Mouse (Mus musculus) gastrocnemius, postnatal 36 days (tissue): ENCODE measurements at regions not wholly inside any gene's neighbourhood (a gene's known extent, or its start where the extent isn't known, plus 50 kb on each side); places are given as distances from the start of the nearest gene placed in this dataset.

Experiments
- DNase-seq, 2 experiments: peaks; one replicate each; pipeline ENCODE4 v3.0.0; 2022
- intact Hi-C: fragments of 180-260 bp; cut with DNase I; formaldehyde crosslinking; loops from one replicate; pipeline ENCODE4 v1.15.1; 2025

DNA sequence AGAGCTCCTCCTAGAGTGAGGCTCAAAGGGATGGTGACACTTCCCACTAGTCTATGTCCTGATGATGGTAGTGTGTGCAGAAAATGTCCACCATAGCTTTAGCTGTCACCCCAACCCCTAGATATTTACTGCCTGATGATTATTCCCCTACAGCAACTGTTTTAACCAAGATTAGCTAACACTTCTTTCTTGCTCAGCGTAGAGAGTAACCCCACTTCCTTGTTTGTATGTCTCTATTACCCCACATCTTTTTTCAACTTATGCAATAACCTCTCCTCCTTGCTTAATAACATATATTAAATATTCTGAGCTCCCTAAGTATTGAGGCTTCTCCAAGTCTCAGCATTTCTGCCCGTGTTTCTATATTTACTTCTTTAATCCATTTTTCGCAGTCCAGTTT is 404.2 kb upstream of the Cntn3 start:
- DNase-seq = no peak
- intact Hi-C loops = no loop called here

DNA sequence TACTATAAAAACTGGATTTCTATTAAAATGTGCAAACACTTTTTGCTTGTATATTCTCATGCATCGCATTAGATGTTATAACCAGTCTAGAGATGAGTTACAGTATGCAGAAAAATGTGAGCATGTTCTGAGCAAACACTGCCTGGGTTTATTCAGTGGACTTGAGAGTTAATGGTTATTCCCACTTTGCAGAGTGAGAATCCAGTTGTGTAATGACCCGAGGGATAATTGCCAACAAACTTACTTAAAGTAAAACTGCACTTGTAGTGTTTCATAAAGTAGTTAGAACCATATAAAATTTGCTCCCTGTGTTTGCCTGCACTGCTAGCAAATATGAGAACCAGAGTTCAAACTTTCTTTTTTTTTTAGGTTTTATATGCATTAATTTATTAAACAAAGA is 450.4 kb upstream of the Cntn3 start:
- intact Hi-C loops = no loop called here
- DNase-seq = no peak

DNA sequence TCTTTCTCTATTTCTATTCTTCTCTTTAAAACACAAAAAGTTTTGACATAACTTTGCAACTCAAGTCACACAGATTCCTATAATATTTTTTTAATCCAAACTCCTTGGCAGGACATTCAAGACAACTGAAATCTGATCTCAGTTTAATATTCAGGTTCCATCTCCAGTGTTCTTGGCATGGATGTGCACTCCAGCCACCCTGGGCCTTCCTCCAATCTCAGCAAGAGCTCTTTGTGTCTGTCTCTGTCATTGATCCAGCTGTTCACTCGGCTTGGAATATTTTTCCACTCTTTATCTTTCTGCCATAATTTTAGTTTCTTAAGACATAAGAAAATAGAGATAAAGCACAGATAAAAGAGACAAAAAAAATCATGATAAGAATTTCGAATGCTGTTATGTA is 451.1 kb upstream of the Cntn3 start:
- peak in 1 of 2 experiments; percentile 28 for DNase-seq
- intact Hi-C loops = no loop called here

DNA sequence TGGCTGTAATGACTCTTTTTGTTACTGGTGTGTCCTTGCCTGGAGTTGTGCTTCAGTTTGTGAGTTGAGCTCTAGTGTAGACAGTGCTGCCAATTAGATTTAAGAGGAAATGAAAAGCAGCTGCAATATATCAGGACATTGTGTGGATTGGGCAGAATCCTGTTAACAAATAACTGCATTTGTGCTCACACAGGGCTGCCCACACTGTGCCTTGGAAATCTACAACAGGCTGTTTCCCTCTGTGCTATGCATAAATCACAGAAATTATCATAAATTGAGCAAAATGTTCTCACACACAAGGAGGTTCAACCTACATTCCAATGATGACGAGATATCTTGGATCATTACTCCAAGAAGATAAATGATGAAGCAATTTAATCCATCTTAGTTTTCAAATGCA is 455.2 kb upstream of the Cntn3 start:
- intact Hi-C loops = no loop called here
- no peak for DNase-seq

DNA sequence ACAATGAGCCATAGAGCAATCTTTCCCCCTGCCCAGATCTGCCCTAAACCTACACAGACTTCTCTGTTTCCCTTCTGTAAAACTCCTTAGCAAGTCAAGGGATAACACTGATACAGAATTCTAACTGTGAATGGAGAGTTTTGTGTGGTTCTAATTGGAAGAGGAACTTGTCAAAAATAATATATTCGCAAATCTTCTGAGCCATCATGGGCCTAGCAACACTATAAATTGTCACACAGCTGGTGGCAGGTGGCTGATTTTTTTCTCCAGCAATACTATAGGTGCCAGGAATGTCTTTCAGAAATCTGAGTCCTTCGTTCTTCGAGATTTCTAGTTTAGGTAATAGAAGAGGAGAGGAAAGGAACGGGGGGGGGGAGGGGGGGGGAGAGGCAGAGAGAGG is 460.5 kb upstream of the Cntn3 start:
- intact Hi-C loops = no loop called here
- no peak for DNase-seq

DNA sequence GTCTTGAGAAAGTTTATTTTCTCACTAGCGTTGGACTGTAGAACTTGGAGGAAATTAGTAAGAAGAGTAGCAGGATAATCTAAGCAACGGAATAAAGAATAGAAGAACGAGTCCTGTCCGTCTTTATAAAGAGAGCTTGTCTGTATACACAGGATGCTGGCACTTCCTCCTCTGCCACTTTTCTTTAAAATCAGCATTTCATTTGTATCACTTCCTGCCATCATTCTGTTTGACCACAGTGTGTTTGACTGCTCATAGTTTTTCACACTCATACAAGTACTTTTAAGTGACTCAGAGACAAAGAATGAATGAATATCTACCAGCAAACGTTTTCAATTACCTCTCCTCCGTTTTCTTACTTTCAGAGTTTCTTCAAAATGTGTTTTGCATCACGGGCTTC is 461.0 kb upstream of the Cntn3 start:
- no peak for DNase-seq
- intact Hi-C loops = no loop called here

DNA sequence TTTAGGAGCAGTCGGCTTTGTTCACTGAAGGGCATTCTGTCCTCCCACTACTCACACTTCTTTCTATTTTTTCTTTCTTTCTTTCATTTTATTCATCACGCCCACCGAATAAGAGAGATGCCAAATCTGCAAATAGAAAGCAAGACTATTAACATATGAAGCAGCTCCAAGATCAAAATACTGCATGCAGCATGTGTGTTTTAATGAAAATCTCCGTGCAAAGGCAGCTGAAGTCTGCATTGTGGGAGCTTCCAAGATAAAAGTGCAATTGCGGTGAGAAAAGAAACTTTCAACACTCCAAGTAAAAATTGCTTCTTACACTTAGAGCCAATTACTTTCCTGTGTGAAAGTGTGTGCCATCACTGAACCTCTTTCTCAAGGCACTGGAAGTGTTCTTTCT is 449.8 kb upstream of the Chl1 start:
- DNase-seq = no peak
- intact Hi-C loops = no loop called here

DNA sequence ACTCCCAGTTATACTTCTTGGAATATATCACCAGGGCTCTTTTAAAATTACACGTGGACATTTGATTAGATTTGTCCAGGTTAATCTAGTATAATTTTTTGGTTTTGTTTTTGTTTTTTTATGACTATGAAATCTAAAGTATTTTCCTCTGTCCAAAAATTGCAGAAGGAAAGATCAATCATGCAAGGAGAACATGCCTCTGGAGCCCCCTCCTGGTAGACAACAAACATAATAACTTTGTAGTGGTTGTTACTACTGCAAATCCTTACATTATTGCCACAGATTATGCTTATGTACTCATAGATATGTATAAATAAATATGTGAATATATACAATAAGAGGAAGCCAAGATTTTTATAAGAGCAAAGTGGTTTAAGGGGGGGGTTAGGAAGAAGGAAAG is 404.2 kb upstream of the Chl1 start:
- DNase-seq = no peak
- intact Hi-C loops = no loop called here

DNA sequence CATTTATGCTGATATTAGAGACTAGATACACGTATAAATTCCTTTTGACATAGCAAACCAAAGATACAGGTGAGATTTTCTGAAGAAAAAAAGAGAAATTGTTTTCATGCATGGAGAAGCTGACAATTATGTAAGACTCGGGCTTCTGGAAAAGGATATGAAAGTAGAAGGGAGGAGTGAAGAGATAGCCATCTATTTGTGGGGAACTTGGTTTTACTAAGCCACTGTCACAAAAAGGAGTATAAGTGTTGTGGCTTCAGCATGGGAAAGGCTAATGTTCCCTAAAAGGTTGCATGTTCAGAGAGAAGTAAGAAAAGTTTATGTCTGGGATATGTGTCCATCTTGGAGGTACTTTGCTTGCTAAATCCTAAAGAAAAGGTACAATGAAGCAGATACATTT is 390.8 kb upstream of the Chl1 start:
- intact Hi-C loops = no loop called here
- DNase-seq = no peak

DNA sequence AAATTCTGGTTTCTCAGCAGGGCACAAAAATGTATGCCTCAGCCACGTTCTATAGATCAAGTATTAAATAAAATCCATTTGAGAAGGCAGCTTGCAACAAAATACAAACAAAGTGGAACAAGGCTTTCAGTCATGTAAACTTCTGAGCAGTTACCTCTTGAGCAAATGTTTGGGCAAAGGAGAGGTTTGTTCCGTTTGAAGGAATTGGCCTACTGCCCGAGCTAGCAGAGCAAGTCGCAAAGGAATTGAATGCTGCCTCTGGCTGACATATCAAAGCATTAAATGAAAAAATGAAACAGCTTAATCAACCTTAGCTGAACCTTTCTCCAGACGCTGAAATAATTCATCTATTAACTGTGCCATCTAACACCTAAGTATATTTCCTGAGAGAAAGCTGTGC is 369.5 kb upstream of the Chl1 start:
- no peak for DNase-seq
- intact Hi-C loops = no loop called here

DNA sequence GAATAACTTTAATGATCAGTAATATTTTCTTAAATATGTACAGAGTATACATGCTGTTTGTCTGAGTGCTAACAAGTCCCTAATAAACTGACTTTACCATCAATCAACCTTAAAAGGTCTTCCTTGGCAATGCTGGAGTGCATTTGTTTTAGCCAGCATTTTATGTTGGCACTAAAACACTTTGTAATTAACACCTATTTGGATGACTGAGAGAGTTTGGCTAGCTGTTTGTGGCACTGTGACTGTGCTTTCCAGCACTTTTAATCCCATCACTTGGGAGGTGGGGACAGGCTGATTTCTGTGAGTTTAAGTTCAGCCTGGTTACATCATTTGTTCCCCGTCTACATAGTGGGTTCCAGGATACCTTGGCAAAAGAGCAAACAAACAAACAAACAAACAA is 332.5 kb upstream of the Chl1 start:
- intact Hi-C loops = no loop called here
- no peak for DNase-seq

DNA sequence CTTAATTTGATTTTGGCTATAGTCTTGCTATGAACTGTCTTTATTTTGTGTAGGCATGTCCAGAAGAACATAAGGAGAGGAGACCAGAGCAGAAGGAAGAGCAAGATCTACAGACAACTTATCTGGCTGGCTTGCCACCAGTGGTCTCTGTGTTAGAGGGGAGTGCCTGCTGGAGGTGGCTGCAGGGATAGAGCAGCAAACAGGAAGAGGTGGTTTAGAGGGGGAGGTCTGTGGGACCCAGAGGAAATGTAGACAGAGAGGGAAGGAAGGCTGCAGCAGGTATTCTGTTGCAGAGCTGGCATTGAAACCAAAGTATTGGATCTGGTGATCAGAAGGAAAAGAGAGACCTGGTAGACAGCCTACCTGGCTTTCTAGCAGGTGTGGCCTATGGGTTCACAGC is 327.0 kb upstream of the Chl1 start:
- intact Hi-C loops = no loop called here
- no peak for DNase-seq

DNA sequence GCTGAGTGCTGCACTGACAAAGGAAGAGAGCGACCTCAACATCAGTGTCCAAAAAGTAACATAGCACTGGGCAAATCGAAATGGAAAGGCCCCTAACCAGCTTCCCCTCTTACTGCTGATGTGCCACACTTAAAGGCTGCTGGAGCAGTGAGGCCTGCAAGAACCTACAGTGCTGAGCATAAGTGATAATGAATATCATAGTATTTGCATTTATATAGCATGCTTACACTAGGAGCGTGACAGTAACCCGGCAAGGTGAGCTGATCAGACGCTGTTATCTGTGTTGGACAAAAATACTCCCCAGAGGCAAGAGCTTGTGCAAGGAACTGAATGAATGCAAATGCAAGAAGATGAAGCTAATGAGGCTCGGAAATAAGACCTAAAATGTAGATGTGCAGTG is 313.5 kb upstream of the Chl1 start:
- DNase-seq = no peak
- intact Hi-C loops = no loop called here

DNA sequence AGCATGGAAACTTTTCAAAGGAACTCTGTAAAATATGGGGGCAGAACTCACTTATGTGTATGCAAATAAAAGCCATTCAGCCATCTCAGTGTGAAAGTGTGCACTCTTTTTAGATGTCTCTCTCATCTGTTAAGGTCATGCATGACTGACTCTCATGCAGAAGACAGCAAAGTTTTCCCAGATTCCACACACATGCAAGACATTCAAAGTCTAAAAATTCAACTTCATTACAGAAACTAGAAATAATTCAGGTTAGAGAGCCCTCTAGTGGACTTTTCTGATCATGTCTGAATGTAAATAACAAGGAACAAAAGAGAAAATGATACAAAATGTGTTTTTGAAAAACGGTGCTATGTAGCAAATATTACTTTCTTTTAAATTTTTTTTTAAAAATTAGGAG is 308.8 kb upstream of the Chl1 start:
- intact Hi-C loops = no loop called here
- no peak for DNase-seq

DNA sequence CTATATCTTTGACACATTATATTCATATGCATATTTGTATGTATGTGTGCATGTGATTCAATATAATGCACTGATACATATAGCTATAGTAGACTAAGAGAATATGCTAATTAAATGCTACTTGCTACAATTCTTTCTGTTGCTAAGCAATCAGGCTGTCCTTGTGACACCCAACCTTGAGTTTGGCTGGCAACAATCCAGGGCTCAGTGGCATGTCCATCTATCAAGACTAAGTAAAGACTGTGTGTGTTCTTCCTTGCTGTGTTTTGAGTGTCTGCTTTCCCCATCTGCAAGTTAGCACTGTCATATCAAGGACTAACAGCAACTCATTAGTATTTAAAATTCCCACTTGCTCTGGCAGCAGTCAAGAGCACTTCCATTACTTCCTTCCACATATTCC is 301.2 kb upstream of the Chl1 start:
- intact Hi-C loops = no loop called here

DNA sequence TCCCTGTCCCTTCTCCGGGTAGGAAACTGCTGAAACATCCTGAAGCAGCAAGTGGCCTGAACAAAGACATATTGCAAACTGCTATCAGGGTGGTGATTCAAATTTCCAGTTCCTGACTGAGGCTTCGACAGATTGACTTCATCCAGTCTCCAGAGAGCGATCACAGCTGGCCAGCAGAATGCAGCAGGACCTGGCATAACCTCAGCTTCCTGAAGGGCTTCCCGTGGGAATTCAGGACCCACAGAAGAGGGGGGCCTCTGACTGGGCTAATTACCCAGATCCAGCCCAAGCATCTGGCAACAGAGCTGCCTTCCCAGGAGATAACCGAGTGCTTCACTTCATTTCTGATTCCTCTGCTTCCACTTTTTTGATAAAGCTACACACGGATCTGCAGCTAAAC is 297.2 kb upstream of the Chl1 start:
- intact Hi-C loops = no loop called here
- peak in 1 of 2 experiments; percentile 4 for DNase-seq

More for the DNA sequence above, 301.2 kb upstream of the Chl1 start:
- DNase-seq = no peak

DNA sequence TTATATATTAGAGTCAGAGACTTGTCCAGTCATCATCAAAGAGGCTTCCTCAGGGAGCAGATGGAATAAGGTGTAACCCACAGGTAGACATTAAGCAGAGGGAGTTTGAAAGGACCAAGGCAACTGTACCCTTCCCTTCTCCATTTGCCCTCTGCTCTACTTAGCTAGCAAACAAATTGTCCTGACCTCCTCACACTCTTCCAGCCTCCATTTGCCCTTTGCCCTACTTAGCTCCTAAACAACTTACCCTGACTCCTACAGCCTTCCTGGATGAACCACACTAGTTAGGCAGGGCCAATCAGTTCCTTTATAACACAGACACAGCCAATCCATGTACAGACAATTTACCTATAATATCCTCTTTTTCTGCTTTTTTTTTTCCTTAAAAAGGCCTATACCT is 273.5 kb upstream of the Chl1 start:
- intact Hi-C loops = no loop called here

DNA sequence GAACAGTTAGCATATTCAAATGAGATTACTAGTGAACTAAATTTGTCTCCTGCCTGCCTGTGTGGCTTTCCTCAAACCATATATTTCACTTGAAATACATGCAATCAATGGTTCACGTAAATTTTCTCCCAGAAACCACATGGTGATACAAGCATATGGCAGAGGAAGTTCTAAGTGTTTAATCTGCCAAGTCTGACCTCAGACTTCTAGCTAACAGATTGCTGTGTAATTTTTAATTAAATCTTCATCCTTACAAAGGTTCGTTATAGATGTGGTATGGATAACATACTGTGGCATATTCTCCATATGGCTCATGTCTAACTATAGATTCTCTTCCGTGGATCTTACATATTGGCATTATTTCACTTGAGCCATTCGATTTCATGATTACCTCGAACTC is 241.4 kb upstream of the Chl1 start:
- intact Hi-C loops = no loop called here
- no peak for DNase-seq

More for the DNA sequence above, 273.5 kb upstream of the Chl1 start:
- DNase-seq = no peak

DNA sequence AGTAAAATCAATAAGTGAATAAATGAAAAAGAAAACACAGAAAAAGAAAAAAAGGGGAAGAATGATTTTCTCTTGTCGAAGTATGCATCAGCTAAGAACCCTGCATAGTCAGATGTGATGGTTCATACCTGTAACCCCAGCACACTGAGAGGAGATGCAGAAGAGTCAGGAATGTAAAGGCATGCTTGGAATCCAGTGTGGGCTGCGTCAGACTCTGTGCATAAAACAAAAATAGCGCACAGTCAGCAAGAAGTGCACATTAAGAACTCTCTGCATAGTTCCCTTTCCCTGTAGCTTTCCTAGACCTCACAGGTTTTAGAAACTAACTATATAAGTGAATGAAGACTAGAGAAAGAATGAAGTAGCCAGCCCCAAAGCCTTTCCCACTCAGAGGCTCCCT is 238.2 kb upstream of the Chl1 start:
- intact Hi-C loops = no loop called here
- no peak for DNase-seq

DNA sequence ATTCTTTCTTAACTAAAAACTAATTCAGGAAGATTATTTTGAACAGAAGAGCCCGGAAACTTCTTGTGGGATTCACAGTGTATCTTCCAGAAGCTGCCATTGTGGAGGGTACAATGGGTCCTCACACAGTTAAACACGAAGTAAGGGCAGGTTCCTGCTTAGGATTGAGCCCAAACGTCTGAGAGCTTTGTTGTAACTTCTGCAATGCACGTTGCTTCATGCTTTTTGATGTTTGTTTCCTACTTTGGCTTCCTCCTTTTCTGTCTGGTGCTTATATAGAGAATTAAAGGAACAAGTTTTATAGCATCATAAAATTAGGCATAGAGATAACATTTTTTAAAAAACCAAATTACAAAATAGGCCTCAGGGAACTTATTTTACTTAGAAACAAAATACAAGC is 235.3 kb upstream of the Chl1 start:
- DNase-seq = no peak
- intact Hi-C loops = no loop called here

DNA sequence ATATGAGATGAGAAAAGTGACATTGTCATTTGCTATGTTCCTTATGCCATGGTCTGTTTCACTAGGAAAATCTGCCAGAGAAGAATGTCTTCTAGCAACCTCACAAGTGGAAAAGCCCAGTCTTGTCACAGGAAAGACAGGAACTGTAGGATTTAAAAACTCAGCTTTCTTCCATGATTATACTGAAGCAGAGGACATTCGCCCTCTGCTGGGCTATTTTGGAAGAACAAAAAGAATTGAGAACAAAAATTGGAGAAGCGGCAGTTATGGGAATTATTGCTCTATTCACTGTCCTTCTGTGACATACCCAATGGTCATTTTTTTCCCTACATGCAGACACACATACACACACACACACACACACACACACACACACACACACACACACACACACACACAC is 234.9 kb upstream of the Chl1 start:
- intact Hi-C loops = no loop called here
- DNase-seq = no peak

DNA sequence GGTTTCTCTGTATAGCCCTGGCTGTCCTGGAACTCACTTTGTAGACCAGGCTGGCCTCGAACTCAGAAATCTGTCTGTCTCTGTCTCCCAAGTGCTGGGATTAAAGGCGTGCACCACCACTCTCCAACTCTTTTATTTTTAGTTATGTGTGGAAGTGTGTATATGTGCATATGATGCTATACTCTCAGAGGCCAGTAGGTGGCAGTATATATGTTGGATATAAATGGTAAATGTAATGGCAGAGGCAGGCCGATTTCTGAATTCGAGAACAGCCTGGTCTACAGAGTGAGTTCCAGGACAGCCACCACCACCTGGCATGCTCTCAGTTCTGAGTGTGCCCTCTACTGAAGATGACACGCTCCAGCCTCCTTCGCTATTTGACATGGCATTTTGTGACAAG is 214.4 kb upstream of the Chl1 start:
- DNase-seq = no peak
- intact Hi-C loops = no loop called here

DNA sequence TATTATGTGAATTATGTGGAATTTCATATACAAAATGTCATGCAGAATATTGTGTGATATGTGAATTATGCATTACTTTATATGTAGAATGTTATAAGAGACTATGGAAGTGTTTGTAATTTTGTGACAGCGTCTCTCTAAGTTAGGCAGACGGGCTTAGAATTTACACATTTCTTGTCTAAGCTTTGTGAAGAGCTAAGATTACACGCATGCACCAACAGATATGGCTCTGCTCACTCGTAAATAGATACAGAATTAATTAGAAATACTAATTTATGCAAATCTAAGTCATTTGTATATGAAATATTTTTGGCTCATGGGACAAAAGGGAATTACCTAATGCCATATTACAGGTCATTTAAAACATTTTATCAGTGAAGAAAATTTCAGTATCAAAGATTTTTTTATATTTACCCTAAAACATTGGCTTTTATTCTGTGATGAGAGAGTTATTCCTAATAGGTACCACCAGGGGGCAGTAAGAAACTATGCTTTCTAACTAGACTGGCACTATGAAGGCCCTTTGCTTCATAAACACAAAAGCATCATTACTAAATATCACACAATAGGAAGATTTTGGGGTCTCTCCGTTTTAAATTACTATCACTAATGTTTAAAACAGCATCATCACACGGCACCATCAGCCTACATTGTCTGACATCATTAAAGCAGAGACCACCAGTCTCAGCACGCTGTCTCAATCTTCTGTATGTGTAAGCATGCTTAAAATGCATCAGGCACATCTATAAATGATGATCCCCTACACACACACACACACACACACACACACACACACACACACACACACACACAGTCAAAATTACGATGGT is 203.8 kb upstream of the Chl1 start:
- DNase-seq = no peak
- intact Hi-C loops = loop anchor here (5.0 kb wide), 1 partner anchor 376 kb away; no protein-coding TSS in a partner anchor
